Mouse (Mus musculus): Measurements from ENCODE around the gene Itpka. TPM values are rescaled to one million over a fixed set of nuclear protein-coding genes. Genes with fewer than 3 reads are reported as not detected.
"Not testable (repeated sequence)": the region's sequence is repeated elsewhere in the genome, so short reads cannot be mapped to it uniquely, and the experiment has no call there.

Gene Itpka
- total RNA-seq (2014; fragmentation: Nextera tagmentation) (not detected in 2 replicates), total RNA-seq (2017) (not detected in 2 replicates)

- ATAC-seq (replicated peaks; ENCODE audit: low FRiP score, low TSS enrichment, poor library complexity, severe bottlenecking), result peak; percentile 38
Measured at GRCm38 (mm10) chr2:119741581-119742411, at the start of gene Itpka. Itpka (plus strand) TSS chr2:119742337.

- no peak for ATAC-seq (replicated peaks; ENCODE audit: low FRiP score, low TSS enrichment, poor library complexity, severe bottlenecking)
Measured at GRCm38 (mm10) chr2:119694826-119695225, 47.3 kb upstream of the Itpka start.

- ATAC-seq (replicated peaks; ENCODE audit: low FRiP score, low TSS enrichment, poor library complexity, severe bottlenecking), result no peak
Measured at GRCm38 (mm10) chr2:119696111-119696510, 46.0 kb upstream of the Itpka start.

GRCm38 (mm10) chr2:119698472-119698871, 43.7 kb upstream of the Itpka start:
- ATAC-seq (replicated peaks; ENCODE audit: low FRiP score, low TSS enrichment, poor library complexity, severe bottlenecking), result no peak

- ATAC-seq (replicated peaks; ENCODE audit: low FRiP score, low TSS enrichment, poor library complexity, severe bottlenecking), result no peak
Measured at GRCm38 (mm10) chr2:119699962-119700361, 42.2 kb upstream of the Itpka start.

- no peak for ATAC-seq (replicated peaks; ENCODE audit: low FRiP score, low TSS enrichment, poor library complexity, severe bottlenecking)
Measured at GRCm38 (mm10) chr2:119703171-119703570, 39.0 kb upstream of the Itpka start.

- ATAC-seq (replicated peaks; ENCODE audit: low FRiP score, low TSS enrichment, poor library complexity, severe bottlenecking), result no peak
Measured at GRCm38 (mm10) chr2:119707676-119708075, 34.5 kb upstream of the Itpka start.

- ATAC-seq (replicated peaks; ENCODE audit: low FRiP score, low TSS enrichment, poor library complexity, severe bottlenecking), result no peak
Measured at GRCm38 (mm10) chr2:119710011-119710410, 32.1 kb upstream of the Itpka start.

GRCm38 (mm10) chr2:119715868-119716267, 26.3 kb upstream of the Itpka start:
- ATAC-seq (replicated peaks; ENCODE audit: low FRiP score, low TSS enrichment, poor library complexity, severe bottlenecking), result not testable (repeated sequence)

GRCm38 (mm10) chr2:119721070-119721469, 21.1 kb upstream of the Itpka start:
- ATAC-seq (replicated peaks; ENCODE audit: low FRiP score, low TSS enrichment, poor library complexity, severe bottlenecking), result no peak

- ATAC-seq (replicated peaks; ENCODE audit: low FRiP score, low TSS enrichment, poor library complexity, severe bottlenecking), result no peak
Measured at GRCm38 (mm10) chr2:119727762-119728416, 14.2 kb upstream of the Itpka start.

GRCm38 (mm10) chr2:119730735-119731134, 11.4 kb upstream of the Itpka start:
- ATAC-seq (replicated peaks; ENCODE audit: low FRiP score, low TSS enrichment, poor library complexity, severe bottlenecking), result no peak

GRCm38 (mm10) chr2:119737124-119737523, 5.0 kb upstream of the Itpka start:
- no peak for ATAC-seq (replicated peaks; ENCODE audit: low FRiP score, low TSS enrichment, poor library complexity, severe bottlenecking)

GRCm38 (mm10) chr2:119740567-119740966, 1.6 kb upstream of the Itpka start:
- ATAC-seq (replicated peaks; ENCODE audit: low FRiP score, low TSS enrichment, poor library complexity, severe bottlenecking), result no peak

- ATAC-seq (replicated peaks; ENCODE audit: low FRiP score, low TSS enrichment, poor library complexity, severe bottlenecking), result no peak
Measured at GRCm38 (mm10) chr2:119742461-119743175, 481 bp downstream of the Itpka start.

GRCm38 (mm10) chr2:119743176-119743807, 1.2 kb downstream of the Itpka start:
- no peak for ATAC-seq (replicated peaks; ENCODE audit: low FRiP score, low TSS enrichment, poor library complexity, severe bottlenecking)

- no peak for ATAC-seq (replicated peaks; ENCODE audit: low FRiP score, low TSS enrichment, poor library complexity, severe bottlenecking)
Measured at GRCm38 (mm10) chr2:119743808-119744162, 1.6 kb downstream of the Itpka start.

- ATAC-seq (replicated peaks; ENCODE audit: low FRiP score, low TSS enrichment, poor library complexity, severe bottlenecking), result peak; percentile 58
Measured at GRCm38 (mm10) chr2:119744163-119745111, 2.3 kb downstream of the Itpka start.

GRCm38 (mm10) chr2:119745281-119745680, 3.1 kb downstream of the Itpka start:
- 0 out of 2 replicates have a peak, but pooled peaks have one; percentile 38 for ATAC-seq (replicated peaks; ENCODE audit: low FRiP score, low TSS enrichment, poor library complexity, severe bottlenecking)

Measured in megakaryocyte-erythroid progenitor cell, adult 5-6 weeks (primary cell).